Mouse (Mus musculus): ENCODE results near the gene Otud6a. TPM values are rescaled to one million over a fixed set of nuclear protein-coding genes. Genes with fewer than 3 reads are reported as not detected.

Gene Otud6a
- not detected in 2 replicates for total RNA-seq (2014; rRNA removed; ENCODE audit: low replicate concordance)
- not detected in 2 replicates for polyA plus RNA-seq (2015; fragmentation: Nextera tagmentation; extraction: Ambion mirVana)

DNA sequence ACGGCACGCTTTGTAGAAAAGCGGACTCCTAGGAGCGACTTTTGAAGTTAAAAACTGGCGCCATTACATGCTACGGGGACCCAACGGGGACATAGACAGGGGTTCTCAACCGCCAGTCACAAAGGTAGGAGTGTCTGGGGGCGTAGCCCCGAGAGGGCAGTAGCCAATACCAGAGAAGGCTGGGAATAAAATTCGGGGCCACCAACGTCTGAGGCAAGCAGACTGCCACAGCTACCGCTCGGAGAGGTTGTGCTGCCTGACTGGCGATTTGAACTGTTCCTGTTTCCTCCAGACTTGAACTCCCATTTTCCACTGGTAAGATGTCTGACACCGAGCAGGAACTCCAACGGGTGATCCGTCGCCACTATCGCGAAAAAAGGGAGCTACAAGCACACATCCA lies at the start of gene Otud6a:
TSS of gene Otud6a (plus strand) at position 321 of the 400 bp plus-strand sequence.
- DNase-seq (ENCODE audit: low spot score) (no peak), ATAC-seq (ENCODE audit: insufficient read depth, low read depth) (no peak)
- H3K36me3 ChIP-seq (replicated peaks; ENCODE audit: control insufficient read depth, insufficient read depth, low read length): no peaks in the 10 kb centered on the region
- no peak for TF ChIP-seq CTCF (IDR thresholded peaks at IDR 0.05; ENCODE audit: low read depth)
- TF ChIP-seq EP300 (IDR thresholded peaks at IDR 0.05; ENCODE audit: low read depth): no peak
- no peaks in the 10 kb centered on the region for H3K4me1 ChIP-seq (ENCODE audit: control insufficient read depth, insufficient read depth)
- 0 out of 2 replicates have a peak, but pooled peaks cover 3% of the 10 kb centered on the region for H3K9me3 ChIP-seq (replicated peaks; ENCODE audit: control insufficient read depth, low read length)
- H3K4me2 ChIP-seq (ENCODE audit: low read depth, low read length): no peak within 1 kb of the TSS
- WGBS: 80% methylated on average over 21 of the region's 21 CpGs
- H3K27ac ChIP-seq (ENCODE audit: low read depth): no peak within 1 kb of the TSS
- H3K27me3 ChIP-seq (ENCODE audit: control insufficient read depth, insufficient read depth, low read length): no peaks in the 10 kb centered on the region
- H3K4me3 ChIP-seq (ENCODE audit: low read depth, low read length): no peak within 1 kb of the TSS
- H3K9ac ChIP-seq (replicated peaks; ENCODE audit: low read depth, low read length): no peak within 1 kb of the TSS

GRCm38 (mm10) chrX:100389887-100390286 lies 38.9 kb upstream of the Otud6a start:
- no peaks in the 10 kb centered on the region for H3K4me1 ChIP-seq (ENCODE audit: control insufficient read depth, insufficient read depth)
- ATAC-seq (ENCODE audit: insufficient read depth, low read depth): no peak
- H3K9ac ChIP-seq (replicated peaks; ENCODE audit: low read depth, low read length): no peak overlapping the region
- H3K36me3 ChIP-seq (replicated peaks; ENCODE audit: control insufficient read depth, insufficient read depth, low read length): no peaks in the 10 kb centered on the region
- no peaks in the 10 kb centered on the region for H3K27me3 ChIP-seq (ENCODE audit: control insufficient read depth, insufficient read depth, low read length)
- H3K27ac ChIP-seq (ENCODE audit: low read depth): no peak overlapping the region
- no peaks in the 10 kb centered on the region for H3K9me3 ChIP-seq (replicated peaks; ENCODE audit: control insufficient read depth, low read length)
- H3K4me3 ChIP-seq (ENCODE audit: low read depth, low read length): no peak overlapping the region
- TF ChIP-seq CTCF (IDR thresholded peaks at IDR 0.05; ENCODE audit: low read depth): no peak
- no peak for TF ChIP-seq EP300 (IDR thresholded peaks at IDR 0.05; ENCODE audit: low read depth)
- H3K4me2 ChIP-seq (ENCODE audit: low read depth, low read length): no peak overlapping the region
- no peak for DNase-seq (ENCODE audit: low spot score)
- WGBS: 94% methylated on average over 1 of the region's 1 CpGs

GRCm38 (mm10) chrX:100392304-100392703 lies 36.5 kb upstream of the Otud6a start:
- H3K9ac ChIP-seq (replicated peaks; ENCODE audit: low read depth, low read length): no peak overlapping the region
- H3K27me3 ChIP-seq (ENCODE audit: control insufficient read depth, insufficient read depth, low read length): no peaks in the 10 kb centered on the region
- no peak overlapping the region for H3K4me3 ChIP-seq (ENCODE audit: low read depth, low read length)
- WGBS: 29% methylated on average over 6 of the region's 6 CpGs
- H3K4me1 ChIP-seq (ENCODE audit: control insufficient read depth, insufficient read depth): no peaks in the 10 kb centered on the region
- no peaks in the 10 kb centered on the region for H3K36me3 ChIP-seq (replicated peaks; ENCODE audit: control insufficient read depth, insufficient read depth, low read length)
- no peak overlapping the region for H3K4me2 ChIP-seq (ENCODE audit: low read depth, low read length)
- DNase-seq (ENCODE audit: low spot score) (peak; percentile 30), ATAC-seq (ENCODE audit: insufficient read depth, low read depth) (no peak)
- H3K9me3 ChIP-seq (replicated peaks; ENCODE audit: control insufficient read depth, low read length): no peaks in the 10 kb centered on the region
- TF ChIP-seq EP300 (IDR thresholded peaks at IDR 0.05; ENCODE audit: low read depth) (no peak), CTCF (IDR thresholded peaks at IDR 0.05; ENCODE audit: low read depth) (peak; percentile 71)
- H3K27ac ChIP-seq (ENCODE audit: low read depth): no peak overlapping the region

GRCm38 (mm10) chrX:100394223-100394861 lies 34.5 kb upstream of the Otud6a start:
- Histone ChIP-seq H3K27ac (ENCODE audit: low read depth) (no peak overlapping the region), H3K9me3 (replicated peaks; ENCODE audit: control insufficient read depth, low read length) (no peaks in the 10 kb centered on the region), H3K27me3 (ENCODE audit: control insufficient read depth, insufficient read depth, low read length) (no peaks in the 10 kb centered on the region), H3K36me3 (replicated peaks; ENCODE audit: control insufficient read depth, insufficient read depth, low read length) (no peaks in the 10 kb centered on the region), H3K4me1 (ENCODE audit: control insufficient read depth, insufficient read depth) (no peaks in the 10 kb centered on the region), H3K4me2 (ENCODE audit: low read depth, low read length) (no peak overlapping the region), H3K9ac (replicated peaks; ENCODE audit: low read depth, low read length) (no peak overlapping the region), H3K4me3 (ENCODE audit: low read depth, low read length) (no peak overlapping the region)
- TF ChIP-seq EP300 (IDR thresholded peaks at IDR 0.05; ENCODE audit: low read depth) (no peak), CTCF (IDR thresholded peaks at IDR 0.05; ENCODE audit: low read depth) (no peak)
- WGBS: 58% methylated on average over 7 of the region's 7 CpGs
- no peak for ATAC-seq (ENCODE audit: insufficient read depth, low read depth)
- DNase-seq (ENCODE audit: low spot score): no peak

- ATAC-seq (ENCODE audit: insufficient read depth, low read depth) (no peak), DNase-seq (ENCODE audit: low spot score) (no peak)
- Histone ChIP-seq H3K9me3 (replicated peaks; ENCODE audit: control insufficient read depth, low read length) (no peaks in the 10 kb centered on the region), H3K4me1 (ENCODE audit: control insufficient read depth, insufficient read depth) (no peaks in the 10 kb centered on the region), H3K27me3 (ENCODE audit: control insufficient read depth, insufficient read depth, low read length) (no peaks in the 10 kb centered on the region), H3K36me3 (replicated peaks; ENCODE audit: control insufficient read depth, insufficient read depth, low read length) (no peaks in the 10 kb centered on the region), H3K4me3 (ENCODE audit: low read depth, low read length) (no peak overlapping the region), H3K9ac (replicated peaks; ENCODE audit: low read depth, low read length) (no peak overlapping the region), H3K27ac (ENCODE audit: low read depth) (no peak overlapping the region), H3K4me2 (ENCODE audit: low read depth, low read length) (no peak overlapping the region)
- TF ChIP-seq EP300 (IDR thresholded peaks at IDR 0.05; ENCODE audit: low read depth): no peak
- TF ChIP-seq CTCF (IDR thresholded peaks at IDR 0.05; ENCODE audit: low read depth): peak; percentile 32
- WGBS: 73% methylated on average over 8 of the region's 8 CpGs
Measured at GRCm38 (mm10) chrX:100395026-100395425, 33.8 kb upstream of the Otud6a start.

DNA sequence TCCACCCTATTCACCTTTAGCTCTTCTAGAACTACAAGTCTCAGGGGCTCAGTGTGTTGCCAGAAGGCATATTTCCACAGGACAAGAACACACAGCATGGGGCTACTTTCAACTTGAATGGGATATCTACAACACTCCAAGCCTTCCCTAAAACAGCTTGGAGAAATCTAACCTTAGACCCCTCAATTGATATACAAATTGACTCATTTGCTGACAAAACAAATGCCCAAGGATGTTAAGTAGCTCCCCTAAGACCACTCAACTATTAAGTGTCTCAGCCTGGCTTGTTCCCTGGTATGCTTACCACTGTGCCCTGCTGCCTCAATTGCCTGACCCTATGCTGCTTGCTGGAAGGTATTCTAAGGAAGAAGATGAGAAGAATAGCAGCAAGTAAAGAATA lies 27.9 kb upstream of the Otud6a start:
- TF ChIP-seq CTCF (IDR thresholded peaks at IDR 0.05; ENCODE audit: low read depth) (no peak), EP300 (IDR thresholded peaks at IDR 0.05; ENCODE audit: low read depth) (no peak)
- Histone ChIP-seq H3K4me1 (ENCODE audit: control insufficient read depth, insufficient read depth) (no peaks in the 10 kb centered on the region), H3K4me3 (ENCODE audit: low read depth, low read length) (no peak overlapping the region), H3K36me3 (replicated peaks; ENCODE audit: control insufficient read depth, insufficient read depth, low read length) (no peaks in the 10 kb centered on the region), H3K27ac (ENCODE audit: low read depth) (no peak overlapping the region), H3K9ac (replicated peaks; ENCODE audit: low read depth, low read length) (no peak overlapping the region), H3K9me3 (replicated peaks; ENCODE audit: control insufficient read depth, low read length) (no peaks in the 10 kb centered on the region), H3K4me2 (ENCODE audit: low read depth, low read length) (no peak overlapping the region), H3K27me3 (ENCODE audit: control insufficient read depth, insufficient read depth, low read length) (no peaks in the 10 kb centered on the region)
- ATAC-seq (ENCODE audit: insufficient read depth, low read depth): no peak
- no peak for DNase-seq (ENCODE audit: low spot score)

Measured in heart, postnatal 0 days (tissue).